Mouse (Mus musculus): ENCODE data around the gene Setd7. TPM values are rescaled to one million over a fixed set of nuclear protein-coding genes. Genes with fewer than 3 reads are reported as not detected.

The Setd7 gene
- total and polyA plus RNA-seq, 3 experiments: 16.6 to 34.3 (median 23.6) TPM

GRCm38 (mm10) chr3:51544442-51545128 is 16.1 kb downstream of the Setd7 start:
- Histone ChIP-seq H3K79me2 (replicated peaks; ENCODE audit: control insufficient read depth, extremely low read depth, insufficient read depth, poor library complexity, severe bottlenecking) (peaks cover 25% of the 10 kb centered on the region), H3K9me3 (replicated peaks; ENCODE audit: low read length) (no peaks in the 10 kb centered on the region), H3K27me3 (replicated peaks) (no peaks in the 10 kb centered on the region), H3K4me3 (replicated peaks in 1 of 3; ENCODE audit: low read depth in 2 of 3, low read length in 2 of 3, poor library complexity in 1 of 3) (no peak overlapping the region), H3K27ac (ENCODE audit: insufficient read depth, low read depth) (no peak overlapping the region), H3K4me2 (ENCODE audit: insufficient read depth, low read depth, poor library complexity, severe bottlenecking) (no peak overlapping the region), H3K9ac (ENCODE audit: insufficient read depth, low read depth) (no peak overlapping the region), H3K4me1 (ENCODE audit: control insufficient read depth in 1 of 2, insufficient read depth in 2 of 2) (peaks cover 0 to 9% of the 10 kb centered on the region in 2 experiments; a peak in 3 of 4 replicates), H3K36me3 (replicated peaks in 1 of 2; ENCODE audit: control insufficient read depth in 1 of 2, insufficient read depth in 1 of 2, low read length in 1 of 2) (peaks cover 72 to 99% of the 10 kb centered on the region in 2 experiments)
- in situ Hi-C loops (cut with MboI; ENCODE audit: low pct_ligation_motif_present, low pct_unique_long_range_greater_than_20kb, low sequenced_read_pairs) (no loop called here), dilution Hi-C loops (cut with MboI; ENCODE audit: extremely low pct_ligation_motif_present, extremely low pct_unique_long_range_greater_than_20kb, low sequenced_read_pairs) (no loop called here)
- no peak for DNase-seq (ENCODE audit: extremely low read depth)
- no peak for TF ChIP-seq BHLHE40 (IDR thresholded peaks at IDR 0.05; ENCODE audit: low read depth, low read length)
- TF ChIP-seq POLR2A (IDR thresholded peaks at IDR 0.05; ENCODE audit: low read depth, low read length): no peak
- no peak for TF ChIP-seq E2F4 (IDR thresholded peaks at IDR 0.05; ENCODE audit: insufficient replicate concordance, low read depth, low read length)
- TF ChIP-seq RCOR1 (conservative IDR thresholded peaks at IDR 0.05; ENCODE audit: low read depth, low read length): no peak
- no peak for TF ChIP-seq USF1 (IDR thresholded peaks at IDR 0.05; ENCODE audit: low read depth, low read length)
- TF ChIP-seq JUND (conservative IDR thresholded peaks at IDR 0.05; ENCODE audit: low read depth, low read length): no peak

GRCm38 (mm10) chr3:51540659-51541058 is 20.0 kb downstream of the Setd7 start:
- Histone ChIP-seq H3K4me1 (ENCODE audit: control insufficient read depth in 1 of 2, insufficient read depth in 2 of 2) (peaks cover 0 to 5% of the 10 kb centered on the region in 2 experiments; a peak in 1 of 4 replicates), H3K9me3 (replicated peaks; ENCODE audit: low read length) (no peaks in the 10 kb centered on the region), H3K27ac (ENCODE audit: insufficient read depth, low read depth) (no peak overlapping the region), H3K9ac (ENCODE audit: insufficient read depth, low read depth) (no peak overlapping the region), H3K36me3 (replicated peaks in 1 of 2; ENCODE audit: control insufficient read depth in 1 of 2, insufficient read depth in 1 of 2, low read length in 1 of 2) (peaks cover 71 to 96% of the 10 kb centered on the region in 2 experiments), H3K27me3 (replicated peaks) (no peaks in the 10 kb centered on the region), H3K79me2 (replicated peaks; ENCODE audit: control insufficient read depth, extremely low read depth, insufficient read depth, poor library complexity, severe bottlenecking) (peaks cover 8% of the 10 kb centered on the region; the same call in 1 of the 2 replicates), H3K4me2 (ENCODE audit: insufficient read depth, low read depth, poor library complexity, severe bottlenecking) (no peak overlapping the region), H3K4me3 (replicated peaks in 1 of 3; ENCODE audit: low read depth in 2 of 3, low read length in 2 of 3, poor library complexity in 1 of 3) (no peak overlapping the region)
- DNase-seq (ENCODE audit: extremely low read depth): no peak
- dilution Hi-C loops (cut with MboI; ENCODE audit: extremely low pct_ligation_motif_present, extremely low pct_unique_long_range_greater_than_20kb, low sequenced_read_pairs): no loop called here
- TF ChIP-seq HCFC1 (IDR thresholded peaks at IDR 0.05; ENCODE audit: low read depth, low read length) (no peak), USF2 (conservative IDR thresholded peaks at IDR 0.05; ENCODE audit: low read depth, low read length) (no peak), RCOR1 (conservative IDR thresholded peaks at IDR 0.05; ENCODE audit: low read depth, low read length) (no peak), ZKSCAN1 (IDR thresholded peaks at IDR 0.05; ENCODE audit: borderline replicate concordance, low read depth, low read length) (no peak), TCF12 (IDR thresholded peaks at IDR 0.05; ENCODE audit: low read depth, low read length) (no peak), TBP (conservative IDR thresholded peaks at IDR 0.05; ENCODE audit: low read depth, low read length) (no peak), ZC3H11A (IDR thresholded peaks at IDR 0.05; ENCODE audit: low read depth, low read length) (no peak), MAX (IDR thresholded peaks at IDR 0.05; ENCODE audit: low read length) (no peak), NRF1 (IDR thresholded peaks at IDR 0.05; ENCODE audit: low read depth, low read length) (no peak), UBTF (IDR thresholded peaks at IDR 0.05; ENCODE audit: low read depth, low read length) (no peak)
- in situ Hi-C loops (cut with MboI; ENCODE audit: low pct_ligation_motif_present, low pct_unique_long_range_greater_than_20kb, low sequenced_read_pairs): no loop called here

All from CH12.LX (cell line).